Mouse (Mus musculus): ENCODE results near the gene Ralgps1. TPM values are rescaled to one million over a fixed set of nuclear protein-coding genes. Genes with fewer than 3 reads are reported as not detected.

Gene Ralgps1
- polyA plus RNA-seq, 1 experiment: 0.47 TPM

DNA sequence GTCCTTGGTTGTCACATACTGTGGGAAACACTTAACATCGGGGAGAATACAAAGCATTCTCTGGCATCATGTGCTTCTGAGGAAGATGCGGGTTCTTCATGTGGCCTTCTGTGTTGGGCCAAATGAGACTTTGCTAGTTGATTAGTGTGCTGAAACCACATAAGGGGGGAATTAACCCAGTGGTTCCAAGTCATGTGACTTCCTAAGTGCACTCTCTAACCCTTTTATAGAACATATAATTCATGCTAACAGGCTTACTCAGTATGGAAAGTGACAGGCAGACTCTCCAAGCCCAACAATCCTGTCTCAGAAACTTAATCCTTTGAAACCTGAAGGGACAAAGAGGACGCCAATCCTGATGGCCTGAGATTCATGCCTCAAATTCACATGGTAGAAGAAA is 68.9 kb downstream of the Ralgps1 start:
- H3ac ChIP-seq (ENCODE audit: control insufficient read depth, insufficient read length, low read depth): no peak overlapping the region
- H3K4me3 ChIP-seq (ENCODE audit: insufficient read depth, poor library complexity, severe bottlenecking): no peak overlapping the region
- H3K27me3 ChIP-seq (ENCODE audit: control insufficient read depth, insufficient read depth, insufficient read length): no peaks in the 10 kb centered on the region
- no peaks in the 10 kb centered on the region for H3K79me2 ChIP-seq (ENCODE audit: control insufficient read depth, insufficient read depth)
- no peaks in the 10 kb centered on the region for H3K79me3 ChIP-seq (ENCODE audit: low read depth)
- H3K36me3 ChIP-seq (ENCODE audit: control insufficient read depth, insufficient read depth): no peaks in the 10 kb centered on the region
- TF ChIP-seq USF1 (IDR thresholded peaks at IDR 0.05; ENCODE audit: low read depth) (peak; percentile 9), MAX (IDR thresholded peaks at IDR 0.05) (no peak)

- H3K79me2 ChIP-seq (ENCODE audit: control insufficient read depth, insufficient read depth): no peaks in the 10 kb centered on the region
- H3K79me3 ChIP-seq (ENCODE audit: low read depth): no peaks in the 10 kb centered on the region
- H3ac ChIP-seq (ENCODE audit: control insufficient read depth, insufficient read length, low read depth): no peak overlapping the region
- no peaks in the 10 kb centered on the region for H3K27me3 ChIP-seq (ENCODE audit: control insufficient read depth, insufficient read depth, insufficient read length)
- no peak overlapping the region for H3K4me3 ChIP-seq (ENCODE audit: insufficient read depth, poor library complexity, severe bottlenecking)
- H3K36me3 ChIP-seq (ENCODE audit: control insufficient read depth, insufficient read depth): no peaks in the 10 kb centered on the region
- TF ChIP-seq USF1 (IDR thresholded peaks at IDR 0.05; ENCODE audit: low read depth): no peak
- no peak for TF ChIP-seq MAX (IDR thresholded peaks at IDR 0.05)
- TF ChIP-seq MYOG (IDR thresholded peaks at IDR 0.05; ENCODE audit: control insufficient read depth, extremely low read depth, insufficient read length): no peak
- no peak for TF ChIP-seq CTCF (IDR thresholded peaks at IDR 0.05; ENCODE audit: control insufficient read depth, insufficient read depth, insufficient read length)
- TF ChIP-seq CEBPB (IDR thresholded peaks at IDR 0.05; ENCODE audit: low read depth): no peak
- TF ChIP-seq MYOD1 (IDR thresholded peaks at IDR 0.05; ENCODE audit: control insufficient read depth, insufficient read length, low read depth): no peak
- TF ChIP-seq FOSL1 (IDR thresholded peaks at IDR 0.05; ENCODE audit: insufficient read depth, low read length, poor library complexity, severe bottlenecking): no peak
Observed at GRCm38 (mm10) chr2:33300371-33301046, 70.8 kb downstream of the Ralgps1 start.

DNA sequence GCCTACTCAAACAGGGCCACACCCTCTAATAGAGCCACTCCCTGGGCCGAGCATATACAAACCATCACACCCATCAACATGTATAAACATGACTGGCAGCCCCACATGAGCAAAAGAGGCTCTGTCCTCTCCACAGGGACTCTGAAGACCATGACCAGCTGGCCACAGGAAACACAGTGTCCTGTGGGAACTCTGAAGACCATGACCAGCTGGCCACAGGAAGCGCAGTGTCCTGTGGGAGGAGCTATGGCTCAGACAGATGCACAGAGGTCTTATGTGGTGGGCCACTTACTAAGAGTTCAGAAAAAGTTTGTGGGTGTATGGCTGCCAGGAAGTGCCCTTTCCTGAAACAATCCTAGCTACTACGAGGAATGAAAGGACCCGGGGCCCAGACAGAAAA is 72.4 kb downstream of the Ralgps1 start:
- no peak overlapping the region for H3ac ChIP-seq (ENCODE audit: control insufficient read depth, insufficient read length, low read depth)
- no peak for TF ChIP-seq CTCF (IDR thresholded peaks at IDR 0.05; ENCODE audit: control insufficient read depth, insufficient read depth, insufficient read length)
- TF ChIP-seq FOSL1 (IDR thresholded peaks at IDR 0.05; ENCODE audit: insufficient read depth, low read length, poor library complexity, severe bottlenecking): no peak
- no peak for TF ChIP-seq CEBPB (IDR thresholded peaks at IDR 0.05; ENCODE audit: low read depth)
- TF ChIP-seq MAX (IDR thresholded peaks at IDR 0.05): no peak
- no peak for TF ChIP-seq MYOG (IDR thresholded peaks at IDR 0.05; ENCODE audit: control insufficient read depth, extremely low read depth, insufficient read length)
- TF ChIP-seq USF1 (IDR thresholded peaks at IDR 0.05; ENCODE audit: low read depth): no peak
- TF ChIP-seq MYOD1 (IDR thresholded peaks at IDR 0.05; ENCODE audit: control insufficient read depth, insufficient read length, low read depth): no peak
- no peaks in the 10 kb centered on the region for H3K36me3 ChIP-seq (ENCODE audit: control insufficient read depth, insufficient read depth)
- H3K79me2 ChIP-seq (ENCODE audit: control insufficient read depth, insufficient read depth): no peaks in the 10 kb centered on the region
- no peaks in the 10 kb centered on the region for H3K27me3 ChIP-seq (ENCODE audit: control insufficient read depth, insufficient read depth, insufficient read length)
- no peak overlapping the region for H3K4me3 ChIP-seq (ENCODE audit: insufficient read depth, poor library complexity, severe bottlenecking)
- no peaks in the 10 kb centered on the region for H3K79me3 ChIP-seq (ENCODE audit: low read depth)

DNA sequence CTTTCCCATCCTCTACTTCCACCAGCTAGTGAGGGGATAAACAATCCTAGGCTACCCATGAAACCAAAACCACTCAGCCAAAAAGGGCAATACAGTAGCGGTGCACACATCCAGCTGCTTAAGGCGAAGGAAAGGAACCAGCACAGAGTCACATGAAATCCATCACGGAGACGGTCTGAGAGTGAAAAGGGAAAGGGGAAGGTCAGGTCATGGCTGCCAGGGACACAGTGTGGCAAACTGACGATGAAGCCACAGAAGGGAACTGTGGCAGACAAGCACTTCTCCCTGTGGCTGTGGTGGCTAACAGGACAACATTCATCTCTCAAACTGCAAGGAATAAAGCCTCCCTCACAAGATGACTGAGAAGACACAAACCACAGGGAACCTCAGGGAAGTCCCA is 76.2 kb downstream of the Ralgps1 start:
- H3K27me3 ChIP-seq (ENCODE audit: control insufficient read depth, insufficient read depth, insufficient read length): no peaks in the 10 kb centered on the region

DNA sequence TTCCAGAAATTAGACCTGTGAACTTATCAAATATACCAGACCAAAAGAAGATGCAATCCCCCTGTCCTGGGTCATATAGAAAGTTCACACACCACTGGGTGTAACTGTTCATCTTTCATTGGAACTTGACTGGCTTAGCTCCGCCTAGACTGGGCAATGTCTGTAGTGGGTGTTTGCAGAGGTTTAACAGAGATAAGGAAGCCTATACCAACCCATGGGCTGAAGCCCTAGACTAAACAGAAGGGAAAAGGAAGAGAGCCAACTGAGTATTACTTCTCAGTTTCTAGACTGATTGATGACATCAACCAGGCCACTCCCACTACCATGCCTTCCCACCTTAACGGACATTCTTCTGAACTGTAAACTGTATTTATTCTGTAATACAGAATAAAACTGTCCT is 79.2 kb downstream of the Ralgps1 start:
- H3K79me3 ChIP-seq (ENCODE audit: low read depth): no peaks in the 10 kb centered on the region
- no peaks in the 10 kb centered on the region for H3K79me2 ChIP-seq (ENCODE audit: control insufficient read depth, insufficient read depth)
- H3ac ChIP-seq (ENCODE audit: control insufficient read depth, insufficient read length, low read depth): no peak overlapping the region
- H3K36me3 ChIP-seq (ENCODE audit: control insufficient read depth, insufficient read depth): no peaks in the 10 kb centered on the region
- TF ChIP-seq FOSL1 (IDR thresholded peaks at IDR 0.05; ENCODE audit: insufficient read depth, low read length, poor library complexity, severe bottlenecking) (no peak), MYOD1 (IDR thresholded peaks at IDR 0.05; ENCODE audit: control insufficient read depth, insufficient read length, low read depth) (no peak), MAX (IDR thresholded peaks at IDR 0.05) (no peak), USF1 (IDR thresholded peaks at IDR 0.05; ENCODE audit: low read depth) (no peak), MYOG (IDR thresholded peaks at IDR 0.05; ENCODE audit: control insufficient read depth, extremely low read depth, insufficient read length) (no peak)
- no peaks in the 10 kb centered on the region for H3K27me3 ChIP-seq (ENCODE audit: control insufficient read depth, insufficient read depth, insufficient read length)
- H3K4me3 ChIP-seq (ENCODE audit: insufficient read depth, poor library complexity, severe bottlenecking): no peak overlapping the region

More for the DNA sequence above, 76.2 kb downstream of the Ralgps1 start:
- Histone ChIP-seq H3K79me2 (ENCODE audit: control insufficient read depth, insufficient read depth) (no peaks in the 10 kb centered on the region), H3K4me3 (ENCODE audit: insufficient read depth, poor library complexity, severe bottlenecking) (no peak overlapping the region), H3K79me3 (ENCODE audit: low read depth) (no peaks in the 10 kb centered on the region), H3K36me3 (ENCODE audit: control insufficient read depth, insufficient read depth) (no peaks in the 10 kb centered on the region), H3ac (ENCODE audit: control insufficient read depth, insufficient read length, low read depth) (no peak overlapping the region)
- TF ChIP-seq CTCF (IDR thresholded peaks at IDR 0.05; ENCODE audit: control insufficient read depth, insufficient read depth, insufficient read length) (no peak), FOSL1 (IDR thresholded peaks at IDR 0.05; ENCODE audit: insufficient read depth, low read length, poor library complexity, severe bottlenecking) (no peak)

- no peak overlapping the region for H3K4me3 ChIP-seq (ENCODE audit: insufficient read depth, poor library complexity, severe bottlenecking)
- H3K79me2 ChIP-seq (ENCODE audit: control insufficient read depth, insufficient read depth): no peaks in the 10 kb centered on the region
- H3K36me3 ChIP-seq (ENCODE audit: control insufficient read depth, insufficient read depth): no peaks in the 10 kb centered on the region
- no peaks in the 10 kb centered on the region for H3K79me3 ChIP-seq (ENCODE audit: low read depth)
- TF ChIP-seq CTCF (IDR thresholded peaks at IDR 0.05; ENCODE audit: control insufficient read depth, insufficient read depth, insufficient read length): no peak
- no peak for TF ChIP-seq MAX (IDR thresholded peaks at IDR 0.05)
- TF ChIP-seq MYOG (IDR thresholded peaks at IDR 0.05; ENCODE audit: control insufficient read depth, extremely low read depth, insufficient read length): no peak
- no peak for TF ChIP-seq FOSL1 (IDR thresholded peaks at IDR 0.05; ENCODE audit: insufficient read depth, low read length, poor library complexity, severe bottlenecking)
- TF ChIP-seq MYOD1 (IDR thresholded peaks at IDR 0.05; ENCODE audit: control insufficient read depth, insufficient read length, low read depth): no peak
- no peak for TF ChIP-seq USF1 (IDR thresholded peaks at IDR 0.05; ENCODE audit: low read depth)
- TF ChIP-seq CEBPB (IDR thresholded peaks at IDR 0.05; ENCODE audit: low read depth): no peak
- no peaks in the 10 kb centered on the region for H3K27me3 ChIP-seq (ENCODE audit: control insufficient read depth, insufficient read depth, insufficient read length)
- no peak overlapping the region for H3ac ChIP-seq (ENCODE audit: control insufficient read depth, insufficient read length, low read depth)
Observed at GRCm38 (mm10) chr2:33290491-33290890, 80.8 kb downstream of the Ralgps1 start.
